Mouse (Mus musculus) kidney, adult 2 months (tissue): ENCODE measurements around the gene Aig1. TPM values are rescaled to one million over a fixed set of nuclear protein-coding genes. Genes with fewer than 3 reads are reported as not detected.
A peak's percentile ranks its signal among the peaks of the same experiment; 100 is the strongest.

Experiments
- DNase-seq: peaks from one replicate; pipeline ENCODE4 v3.0.0; 2021
- H3K27ac ChIP-seq: fragments of 200-500 bp; 2 replicates; pipeline ENCODE4 v1.5.1; 2012; ENCODE audit warnings: low read depth, low read length, control low read depth, inconsistent platforms; ENCODE audit not compliant: insufficient read depth
- H3K27me3 ChIP-seq: fragments of 200-500 bp; replicated peaks from 2 replicates; pipeline ENCODE4 v1.6.1; 2012; ENCODE audit warnings: mild to moderate bottlenecking, moderate library complexity, low read length, inconsistent platforms; ENCODE audit not compliant: control insufficient read depth, insufficient read depth
- H3K36me3 ChIP-seq: fragments of 200-500 bp; 2 replicates; pipeline ENCODE4 v1.6.1; 2012; ENCODE audit warnings: mild to moderate bottlenecking, moderate library complexity, low read length, inconsistent platforms; ENCODE audit not compliant: control insufficient read depth, insufficient read depth
- H3K4me1 ChIP-seq: fragments of 200-500 bp; 2 replicates; pipeline ENCODE4 v1.6.1; 2011; ENCODE audit warnings: low read length; ENCODE audit not compliant: control insufficient read depth, insufficient read depth
- H3K4me3 ChIP-seq: fragments of 200-500 bp; 2 replicates; pipeline ENCODE4 v1.5.1; 2011; ENCODE audit warnings: mild to moderate bottlenecking, low read depth, low read length, control low read depth; ENCODE audit not compliant: insufficient read depth
- CTCF ChIP-seq: fragments of 200-500 bp; conservative IDR thresholded peaks from 2 replicates; pipeline ENCODE4 v1.5.1; 2011; ENCODE audit warnings: low read depth, mild to moderate bottlenecking, control low read depth, low read length, moderate library complexity, mixed read lengths; ENCODE audit not compliant: insufficient read depth, insufficient read length
- POLR2A ChIP-seq: fragments of 200-500 bp; IDR thresholded peaks from one replicate; pipeline ENCODE4 v1.6.1; 2011; ENCODE audit warnings: low read depth, low read length, control low read depth
- WGBS: fragments of 180-500 bp; shearing (Covaris S2); methylation state at CpG from one replicate; pipeline ENCODE4 v1.1.7; 2018; 5-methylcytosine and 5-hydroxymethylcytosine counted together
- polyA plus RNA-seq: library from polyadenylated mRNA; depleted of rRNA; stranded (reverse); fragments of >200 nt; gene quantifications from 2 replicates; pipeline ENCODE4 v1.2.3, GENCODE M21; 2012

Gene Aig1
- polyA plus RNA-seq, 1 experiment: 68.4 TPM

GRCm38 (mm10) chr10:13705771-13706170 lies 163.0 kb downstream of the Aig1 start:
- H3K27ac ChIP-seq: no peak overlapping the region
- TF ChIP-seq CTCF (no peak), POLR2A (no peak)
- WGBS: 82% methylated on average over 4 of the region's 4 CpGs
- H3K4me1 ChIP-seq: no peaks in the 10 kb centered on the region
- H3K36me3 ChIP-seq: no peaks in the 10 kb centered on the region
- DNase-seq: no peak
- no peak overlapping the region for H3K4me3 ChIP-seq
- H3K27me3 ChIP-seq: no peaks in the 10 kb centered on the region

GRCm38 (mm10) chr10:13702688-13703087 lies 166.1 kb downstream of the Aig1 start:
- H3K36me3 ChIP-seq: no peaks in the 10 kb centered on the region
- WGBS: 71% methylated on average over 6 of the region's 6 CpGs

GRCm38 (mm10) chr10:13702043-13702442 lies 166.7 kb downstream of the Aig1 start:
- no peak for TF ChIP-seq POLR2A
- no peak for TF ChIP-seq CTCF
- no peaks in the 10 kb centered on the region for H3K4me1 ChIP-seq
- no peaks in the 10 kb centered on the region for H3K27me3 ChIP-seq
- WGBS: 50% methylated on average over 8 of the region's 8 CpGs
- DNase-seq: no peak
- no peak overlapping the region for H3K27ac ChIP-seq
- H3K36me3 ChIP-seq: no peaks in the 10 kb centered on the region
- H3K4me3 ChIP-seq: no peak overlapping the region

More at GRCm38 (mm10) chr10:13702688-13703087, 166.1 kb downstream of the Aig1 start:
- no peaks in the 10 kb centered on the region for H3K27me3 ChIP-seq
- no peak for DNase-seq
- H3K27ac ChIP-seq: no peak overlapping the region
- H3K4me3 ChIP-seq: no peak overlapping the region
- no peaks in the 10 kb centered on the region for H3K4me1 ChIP-seq
- TF ChIP-seq POLR2A (no peak), CTCF (no peak)

- Histone ChIP-seq H3K4me3 (no peak overlapping the region), H3K27ac (no peak overlapping the region), H3K4me1 (no peaks in the 10 kb centered on the region), H3K27me3 (no peaks in the 10 kb centered on the region), H3K36me3 (no peaks in the 10 kb centered on the region)
- TF ChIP-seq CTCF (no peak), POLR2A (no peak)
- peak; percentile 53 for DNase-seq
Measured at GRCm38 (mm10) chr10:13696326-13696725, 172.5 kb downstream of the Aig1 start.

GRCm38 (mm10) chr10:13693276-13693675 lies 175.5 kb downstream of the Aig1 start:
- Histone ChIP-seq H3K4me1 (peaks cover 6% of the 10 kb centered on the region), H3K36me3 (no peaks in the 10 kb centered on the region), H3K4me3 (no peak overlapping the region), H3K27ac (no peak overlapping the region), H3K27me3 (no peaks in the 10 kb centered on the region)
- 96% methylated on average over 4 of the region's 4 CpGs for WGBS
- no peak for DNase-seq
- TF ChIP-seq POLR2A (no peak), CTCF (no peak)

GRCm38 (mm10) chr10:13690773-13691172 lies 178.0 kb downstream of the Aig1 start:
- 91% methylated on average over 5 of the region's 5 CpGs for WGBS
- H3K27me3 ChIP-seq: no peaks in the 10 kb centered on the region
- H3K36me3 ChIP-seq: no peaks in the 10 kb centered on the region
- H3K27ac ChIP-seq: no peak overlapping the region
- H3K4me3 ChIP-seq: no peak overlapping the region
- no peak for TF ChIP-seq POLR2A
- no peak for TF ChIP-seq CTCF
- H3K4me1 ChIP-seq: peaks cover 12% of the 10 kb centered on the region
- no peak for DNase-seq

- no peak for DNase-seq
- Histone ChIP-seq H3K4me3 (no peak overlapping the region), H3K27me3 (no peaks in the 10 kb centered on the region), H3K27ac (no peak overlapping the region), H3K4me1 (peaks cover 12% of the 10 kb centered on the region), H3K36me3 (no peaks in the 10 kb centered on the region)
- WGBS: 82% methylated on average over 10 of the region's 10 CpGs
- no peak for TF ChIP-seq POLR2A
- no peak for TF ChIP-seq CTCF
Measured at GRCm38 (mm10) chr10:13689841-13690590, 178.8 kb downstream of the Aig1 start.
